Mouse (Mus musculus) mesoderm, embryonic 11.5 days (tissue): ENCODE data around the gene Meis1.

Source experiments
- DNase-seq: peaks from one replicate; pipeline ENCODE4 v3.0.0-alpha.2; 2012; ENCODE audit warnings: low read depth, low spot score

Gene Meis1

GRCm38 (mm10) chr11:18845466-18845865 lies 173.3 kb downstream of the Meis1 start:
- no peak for DNase-seq

- no peak for DNase-seq
Observed at GRCm38 (mm10) chr11:18830087-18830486, 188.7 kb downstream of the Meis1 start.
